Mouse (Mus musculus): ENCODE data around the gene Hykk.

Gene Hykk

GRCm38 (mm10) chr9:54981291-54982191 lies 64.5 kb downstream of the Hykk start:
- DNase-seq (ENCODE audit: low spot score): peak; percentile 12

- DNase-seq (ENCODE audit: low spot score): no peak
These were observed 65.3 kb downstream of the Hykk start for GRCm38 (mm10) chr9:54982401-54982800.

GRCm38 (mm10) chr9:54990362-54990761 lies 73.3 kb downstream of the Hykk start:
- no peak for DNase-seq (ENCODE audit: low spot score)

GRCm38 (mm10) chr9:54994381-54994780 lies 77.3 kb downstream of the Hykk start:
- no peak for DNase-seq (ENCODE audit: low spot score)

- DNase-seq (ENCODE audit: low spot score): no peak
These were observed 78.6 kb downstream of the Hykk start for GRCm38 (mm10) chr9:54995645-54996044.
